Mouse (Mus musculus) kidney, postnatal 10 days (tissue): Measurements from ENCODE around the gene Atp5g1.
"Not testable (repeated sequence)": the region's sequence is repeated elsewhere in the genome, so short reads cannot be mapped to it uniquely, and the experiment has no call there.

Experiments used
- DNase-seq: peaks from one replicate; pipeline ENCODE4 v3.0.0; 2021; ENCODE audit warnings: mixed read lengths

Atp5g1 gene

DNA sequence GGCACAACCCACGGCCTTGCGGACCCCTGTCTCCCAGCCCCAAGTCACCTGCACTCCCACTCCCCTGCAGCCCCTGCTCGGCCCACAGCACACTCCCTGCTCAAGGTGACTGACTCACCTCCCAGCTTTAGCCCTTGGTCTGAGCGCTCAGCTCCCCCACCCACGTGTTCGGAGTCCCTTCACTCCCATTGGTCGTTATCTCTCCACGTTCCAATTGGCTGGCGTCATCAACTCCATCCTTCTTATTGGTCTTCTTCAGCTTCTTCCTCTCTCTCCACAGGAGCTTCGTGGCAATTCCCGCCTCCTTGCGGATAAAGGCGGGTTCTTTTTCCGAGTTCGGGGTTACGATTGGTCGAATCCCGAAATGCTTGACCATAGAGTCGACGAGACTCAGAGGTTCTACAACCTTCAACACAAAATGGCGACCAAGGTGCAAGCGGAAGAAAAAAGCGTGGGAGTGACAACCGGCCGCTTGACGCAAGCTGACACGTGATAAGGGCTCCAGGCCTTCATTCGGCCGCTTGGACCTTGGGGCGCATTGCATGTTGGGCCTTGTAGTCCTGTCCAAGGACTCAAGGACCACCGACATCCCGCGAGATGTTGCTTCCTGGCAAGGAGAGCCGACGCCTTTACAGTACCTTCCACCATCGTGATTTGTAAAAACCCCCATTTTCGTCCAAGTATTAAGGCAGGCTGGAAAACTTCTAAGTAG, at the start of gene Atp5g1:
Atp5g1 (minus strand) TSS at position 162 of the 712 bp plus-strand sequence.
- DNase-seq, result peak; percentile 98

DNA sequence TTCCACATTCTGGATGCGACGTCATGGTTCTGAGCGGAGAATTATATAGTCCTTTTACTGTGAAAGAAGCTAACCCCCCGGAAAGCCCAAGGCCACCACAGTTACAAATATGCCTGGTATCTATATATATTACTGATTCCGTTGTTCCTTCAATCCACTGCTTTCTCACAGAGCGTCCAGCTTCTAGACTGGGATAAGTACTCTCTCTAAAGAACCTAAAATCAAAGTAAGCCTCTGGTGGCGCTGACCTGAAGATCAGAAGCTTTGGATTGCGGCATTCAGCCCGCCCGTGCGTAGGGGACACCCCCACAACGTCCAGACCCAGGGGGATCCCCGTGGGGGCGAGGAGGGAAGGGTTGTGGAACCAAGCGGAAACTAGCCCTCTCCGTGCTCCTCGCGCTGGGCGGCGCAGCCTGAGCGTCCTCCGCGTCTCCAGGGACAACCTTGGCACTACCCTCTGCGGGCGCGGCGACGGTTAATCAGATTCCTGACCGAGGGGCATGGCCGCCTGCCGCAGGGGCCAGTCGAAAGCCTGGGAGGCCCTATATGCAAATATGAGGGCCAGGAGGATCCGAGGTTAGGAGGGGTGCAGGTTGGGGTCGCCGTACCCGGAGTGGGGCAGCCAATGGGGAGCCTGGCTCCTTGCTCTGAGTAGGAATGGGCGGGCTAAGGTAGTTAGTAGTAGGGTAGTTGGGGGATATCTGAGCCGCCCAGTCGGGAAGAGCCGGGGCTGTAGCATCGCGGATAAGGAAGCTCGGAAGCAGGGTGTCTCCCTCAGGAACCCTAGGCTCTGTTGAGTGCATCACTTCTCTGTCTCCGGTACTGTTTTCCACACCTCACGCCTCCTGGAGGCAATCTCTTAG, 48.8 kb upstream of the Atp5g1 start:
- peak; percentile 47 for DNase-seq

DNA sequence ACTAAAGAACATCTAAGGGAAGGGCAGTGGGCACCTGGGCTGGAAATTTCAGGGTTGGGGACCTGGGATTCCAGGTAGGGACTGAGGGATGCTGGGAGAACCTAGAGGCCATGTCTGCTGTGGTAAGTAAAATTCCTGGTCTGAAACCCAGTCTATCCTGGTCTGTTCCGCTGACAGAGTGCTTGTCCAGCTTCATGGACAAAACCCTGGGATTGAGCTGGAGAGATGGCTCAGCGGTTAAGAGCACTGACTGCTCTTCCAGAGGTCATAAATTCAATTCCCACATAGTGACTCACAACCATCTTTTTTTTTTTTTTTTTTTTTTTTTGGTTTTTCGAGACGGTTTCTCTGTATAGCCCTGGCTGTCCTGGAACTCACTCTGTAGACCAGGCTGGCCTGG, 47.3 kb upstream of the Atp5g1 start:
- not testable (repeated sequence) for DNase-seq

- DNase-seq, result no peak
Observed at GRCm38 (mm10) chr11:96119401-96119800, 43.9 kb upstream of the Atp5g1 start.

- DNase-seq, result not testable (repeated sequence)
Observed at GRCm38 (mm10) chr11:96116925-96117324, 41.5 kb upstream of the Atp5g1 start.

DNA sequence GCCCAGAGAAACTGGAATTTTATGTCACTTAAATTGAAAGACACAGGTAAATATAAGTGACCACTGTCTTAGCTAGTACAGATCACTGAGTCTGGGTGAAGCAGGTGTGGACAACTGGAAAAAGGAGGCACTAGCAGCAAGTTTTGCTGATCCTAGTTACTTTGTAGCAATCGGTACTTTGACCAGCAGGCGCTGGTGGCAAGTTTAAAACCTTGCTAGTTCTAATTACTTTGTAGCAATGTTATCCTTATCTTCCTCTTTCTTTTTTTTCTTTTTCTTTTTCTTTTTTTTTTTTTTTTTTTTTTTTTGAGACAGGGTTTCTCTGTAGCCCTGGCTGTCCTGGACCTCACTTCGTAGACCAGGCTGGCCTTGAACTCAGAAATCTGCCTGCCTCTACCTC, 40.6 kb upstream of the Atp5g1 start:
- DNase-seq, result no peak

GRCm38 (mm10) chr11:96115416-96115815, 39.9 kb upstream of the Atp5g1 start:
- DNase-seq, result no peak

GRCm38 (mm10) chr11:96114077-96114476, 38.6 kb upstream of the Atp5g1 start:
- no peak for DNase-seq

- DNase-seq, result no peak
Observed at GRCm38 (mm10) chr11:96111751-96112150, 36.3 kb upstream of the Atp5g1 start, which contains the start of gene Calcoco2. TSS of gene Calcoco2 (minus strand) at chr11:96111964.

DNA sequence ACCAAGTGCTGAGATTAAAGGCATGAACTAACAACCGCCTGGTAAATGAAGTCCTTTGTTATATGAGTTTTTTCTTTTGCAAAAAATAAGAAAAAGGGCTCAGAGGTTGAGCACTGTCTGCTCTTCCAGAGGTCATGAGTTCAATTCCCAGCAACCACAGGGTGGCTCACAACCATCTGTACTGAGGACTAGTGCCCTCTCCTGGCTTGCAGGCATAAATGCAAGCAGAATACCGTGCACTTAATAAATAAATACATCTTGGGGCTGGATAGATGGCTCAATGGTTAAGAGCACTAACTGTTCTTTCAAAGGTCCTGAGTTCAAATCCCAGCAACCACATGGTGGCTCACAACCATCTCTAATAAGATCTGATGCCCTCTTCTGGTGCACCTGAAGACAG, 35.5 kb upstream of the Atp5g1 start:
- not testable (repeated sequence) for DNase-seq

DNA sequence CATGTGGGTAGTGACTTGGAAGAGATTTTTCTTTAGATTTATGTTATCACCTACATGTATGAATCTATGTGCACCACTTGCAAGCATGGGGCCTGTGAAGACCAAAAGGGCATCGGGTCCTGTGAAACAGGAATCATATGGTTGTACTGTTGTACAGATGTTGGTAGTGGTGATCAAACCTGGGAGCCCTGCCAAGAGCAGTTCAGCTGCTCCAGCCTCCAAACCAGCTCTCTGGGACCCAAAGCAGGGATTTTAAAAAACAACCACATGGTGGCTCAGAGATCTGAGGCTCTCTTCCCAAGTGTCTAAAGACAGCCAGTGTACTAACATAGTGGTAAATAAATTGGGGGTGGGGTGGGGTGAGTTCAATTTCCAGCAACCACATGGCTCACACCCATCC, 32.9 kb upstream of the Atp5g1 start:
- DNase-seq, result no peak

DNA sequence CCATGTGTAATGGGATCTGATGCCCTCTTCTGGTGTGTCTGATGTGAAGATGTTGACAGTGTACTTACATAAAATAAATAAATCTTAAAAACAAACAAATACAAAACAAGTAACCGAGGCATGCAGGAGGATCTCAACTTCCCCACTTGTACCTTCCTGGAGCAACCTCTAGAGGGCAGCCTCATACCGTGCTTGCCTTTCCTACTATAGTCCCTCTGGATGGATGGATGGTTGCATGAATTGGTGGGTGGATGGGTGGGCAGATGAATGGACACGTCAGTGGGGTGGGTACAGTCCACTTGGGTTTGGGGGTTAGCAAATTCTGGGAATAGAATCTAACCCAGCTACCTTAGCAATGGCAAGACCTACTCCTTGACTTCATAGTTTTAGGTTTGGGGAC, 17.9 kb upstream of the Atp5g1 start:
- DNase-seq, result peak; percentile 73

DNA sequence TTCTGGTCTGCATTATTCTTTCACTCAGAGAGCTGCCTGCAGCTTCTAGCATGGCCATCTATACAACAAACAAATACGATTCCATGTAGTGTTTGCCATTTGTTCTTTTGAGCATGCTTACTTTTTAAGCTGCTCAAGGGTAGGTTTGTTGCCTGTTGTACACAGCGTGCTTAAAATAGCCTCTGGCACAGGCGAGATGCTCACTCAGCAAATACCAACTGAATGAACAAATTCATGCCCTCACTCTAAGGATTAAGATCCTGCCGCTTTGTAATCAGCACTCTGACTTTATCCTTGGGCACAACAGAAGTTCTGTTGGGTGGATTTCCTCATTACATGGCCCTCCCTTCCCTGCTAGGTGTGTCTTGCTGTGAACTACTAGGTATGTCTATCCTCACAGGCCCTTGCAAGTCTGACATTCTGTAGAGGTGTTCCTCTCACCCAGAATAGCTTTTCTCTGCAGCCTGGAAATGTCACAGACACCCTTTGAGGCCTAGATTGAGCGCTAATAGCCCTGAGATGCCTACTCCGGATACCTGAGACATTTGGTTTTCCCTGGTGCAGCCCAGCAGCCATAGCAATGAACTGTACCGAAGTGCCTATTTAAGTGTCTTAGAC, 17.3 kb upstream of the Atp5g1 start:
- no peak for DNase-seq

GRCm38 (mm10) chr11:96091073-96091472, 15.6 kb upstream of the Atp5g1 start:
- peak; percentile 43 for DNase-seq

- no peak for DNase-seq
Observed at GRCm38 (mm10) chr11:96087981-96088380, 12.5 kb upstream of the Atp5g1 start.

DNA sequence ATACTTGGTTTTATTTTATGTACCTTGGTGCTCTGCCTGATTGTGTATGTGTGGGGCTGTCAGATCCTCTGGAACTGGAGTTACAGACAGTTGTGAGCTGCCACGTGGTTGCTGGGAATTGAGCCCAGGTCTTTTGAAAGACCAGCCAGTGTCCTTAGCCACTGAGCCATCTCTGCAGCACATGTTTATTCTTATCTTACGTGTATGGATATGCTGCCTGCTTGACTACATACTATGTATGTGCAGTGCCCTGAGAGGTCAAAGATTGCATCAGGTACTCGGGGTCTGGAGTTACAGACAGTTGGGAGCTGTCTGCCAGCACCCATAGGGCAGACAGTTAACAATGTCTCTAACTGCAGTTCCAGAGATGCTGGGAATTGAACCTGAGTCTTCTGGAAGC, 7.2 kb upstream of the Atp5g1 start:
- DNase-seq, result no peak

GRCm38 (mm10) chr11:96080736-96081135, 5.3 kb upstream of the Atp5g1 start:
- DNase-seq, result no peak

- no peak for DNase-seq
Observed at GRCm38 (mm10) chr11:96076221-96077105, 993 bp upstream of the Atp5g1 start.

DNA sequence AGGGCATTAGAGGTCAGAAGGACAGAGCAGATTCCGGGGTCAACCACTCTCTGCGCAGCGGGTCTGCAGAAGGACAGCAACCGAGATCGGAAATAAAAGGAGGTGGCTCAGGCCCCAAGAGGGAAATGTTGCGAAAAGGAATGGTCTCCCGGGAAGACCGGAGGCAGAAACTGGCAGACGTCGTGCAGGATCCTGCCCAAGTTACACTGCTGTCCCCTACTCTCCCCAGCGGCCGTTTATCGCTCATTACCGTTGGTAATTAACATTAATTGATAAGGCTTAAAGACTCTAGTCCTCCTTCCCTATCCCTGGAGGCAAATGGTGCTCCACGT, 327 bp downstream of the Atp5g1 start:
- peak; percentile 46 for DNase-seq

DNA sequence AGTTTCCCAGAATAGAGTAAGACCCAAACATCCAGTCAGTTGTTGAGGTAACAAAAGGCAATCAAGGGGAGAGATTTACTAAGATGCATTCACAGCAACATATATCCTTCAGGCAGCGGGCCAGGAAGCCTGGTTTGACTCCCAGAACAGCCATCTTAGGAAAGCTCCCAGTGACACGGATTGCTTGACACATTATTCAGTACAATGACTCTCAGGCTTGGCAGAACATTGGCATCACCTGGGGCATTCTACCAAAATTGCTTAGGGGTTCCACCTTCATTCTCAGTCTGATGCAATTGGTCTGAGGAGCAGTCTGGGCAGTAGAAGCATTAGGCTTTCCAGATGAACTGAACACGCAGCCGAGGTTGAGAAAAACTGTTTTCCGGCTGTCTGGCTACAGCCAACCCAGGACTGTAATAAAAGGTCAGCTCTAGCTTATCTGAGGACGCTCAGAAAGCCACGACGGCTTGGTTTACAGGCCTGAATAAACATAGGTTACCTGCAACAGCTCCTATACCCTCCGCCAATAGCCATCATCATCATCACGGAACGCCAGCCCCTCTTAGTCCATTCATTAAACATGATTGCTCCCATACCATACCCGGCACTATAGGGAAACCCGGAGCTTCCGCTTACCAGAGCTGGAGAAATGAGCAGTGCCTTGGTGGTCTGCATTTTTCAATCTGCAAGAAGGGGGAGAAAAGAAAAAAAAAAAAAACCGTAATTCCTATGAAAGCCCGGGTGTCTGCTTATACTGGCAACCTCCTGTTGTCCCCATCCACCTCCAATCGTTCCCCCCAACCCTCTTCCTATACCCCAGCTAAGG, 906 bp downstream of the Atp5g1 start:
- no peak for DNase-seq

GRCm38 (mm10) chr11:96073295-96073993, 2.0 kb downstream of the Atp5g1 start:
- DNase-seq, result peak; percentile 38
